In genomic region chr11:58954170-58954419, GRCm38 (mm10) we compare ENCODE assay signal across 9 mouse cellular contexts. TPM values are rescaled to one million over a fixed set of nuclear protein-coding genes. Genes with fewer than 3 reads are reported as not detected.
DNase-seq lines count a peak whose midpoint lies in the region; ATAC-seq and TF ChIP-seq lines count a peak whose summit lies in the region.
"Not testable (repeated sequence)": the region's sequence is repeated elsewhere in the genome, so short reads cannot be mapped to it uniquely, and the experiment has no call there.
"Had no signal": no experiment of that assay in that cellular context is flagged by ENCODE, and none has a peak within 500 bp of the region (broad histone marks: within the 10 kb centered on the region; RNA-seq: fewer than 3 reads in every experiment).

No protein-coding gene starts in this region.

- intact Hi-C loops in gastrocnemius, adult 2 months (cut with DNase I), result not testable (repeated sequence)

- H3K27ac ChIP-seq in ES-Bruce4 (ENCODE audit: insufficient read depth, low read length), result 0 out of 2 replicates have a peak overlapping the region, but pooled peaks have one; percentile 23
- H3K27ac ChIP-seq in embryonic facial prominence, embryonic 12.5 days, result peak overlapping the region; percentile 98
- peak overlapping the region; percentile 99 for H3K27ac ChIP-seq in gastrocnemius, adult 2 months
- peak overlapping the region; percentile 100 for H3K27ac ChIP-seq in hindbrain, embryonic 13.5 days
- peak overlapping the region; percentile 97 for H3K27ac ChIP-seq in kidney, postnatal 0 days
- peak overlapping the region; percentile 100 for H3K27ac ChIP-seq in liver, embryonic 15.5 days (replicated peaks)
- peak overlapping the region; percentile 99 for H3K27ac ChIP-seq in midbrain, embryonic 14.5 days (replicated peaks; ENCODE audit: low read depth, low read length)
- peak overlapping the region; percentile 67 for H3K27ac ChIP-seq in small intestine, adult 2 months (ENCODE audit: insufficient read depth, low read depth, low read length)

- H3K4me1 ChIP-seq in ES-Bruce4 (ENCODE audit: control insufficient read depth, insufficient read depth, low read length); small intestine, adult 2 months (ENCODE audit: control insufficient read depth, insufficient read depth, insufficient read length, low read length): not testable (repeated sequence)
- H3K4me1 ChIP-seq in embryonic facial prominence, embryonic 12.5 days, result peaks cover 24% of the 10 kb centered on the region
- peaks cover 56% of the 10 kb centered on the region for H3K4me1 ChIP-seq in hindbrain, embryonic 13.5 days (replicated peaks)
- peaks cover 10% of the 10 kb centered on the region; the same call in 1 of the 2 replicates for H3K4me1 ChIP-seq in kidney, postnatal 0 days (replicated peaks; ENCODE audit: insufficient read depth, low read length)
- peaks cover 55% of the 10 kb centered on the region for H3K4me1 ChIP-seq in liver, embryonic 15.5 days (replicated peaks)
- H3K4me1 ChIP-seq in midbrain, embryonic 14.5 days (ENCODE audit: control insufficient read depth, insufficient read depth, low read length), result peaks cover 42% of the 10 kb centered on the region

- H3K9me3 ChIP-seq in ES-Bruce4 (replicated peaks; ENCODE audit: control insufficient read depth, insufficient read depth, low read length, poor library complexity, severe bottlenecking); embryonic facial prominence, embryonic 12.5 days; hindbrain, embryonic 13.5 days; kidney, postnatal 0 days (replicated peaks; ENCODE audit: low read length); liver, embryonic 15.5 days (replicated peaks); midbrain, embryonic 14.5 days (ENCODE audit: control insufficient read depth, low read length): not testable (repeated sequence)

- not testable (repeated sequence) for TF ChIP-seq CTCF in ES-Bruce4 (IDR thresholded peaks at IDR 0.05; ENCODE audit: low read depth, low read length); gastrocnemius, adult 2 months (IDR thresholded peaks at IDR 0.05); kidney, postnatal 0 days (IDR thresholded peaks at IDR 0.05; ENCODE audit: low read depth); small intestine, adult 2 months (IDR thresholded peaks at IDR 0.05; ENCODE audit: extremely low read depth, insufficient read length, insufficient replicate concordance, low read depth, low read length)

- WGBS in embryonic facial prominence, embryonic 12.5 days, result under 1% methylated on average over 17 of the region's 17 CpGs
- 0% methylated on average over 17 of the region's 17 CpGs for WGBS in hindbrain, embryonic 13.5 days
- 0% methylated on average over 11 of the region's 17 CpGs for WGBS in kidney, postnatal 0 days
- WGBS in liver, embryonic 15.5 days (ENCODE audit: insufficient replicate concordance), result under 1% methylated on average over 17 of the region's 17 CpGs
- 0% methylated on average over 17 of the region's 17 CpGs for WGBS in midbrain, embryonic 14.5 days
- under 1% methylated on average over 17 of the region's 17 CpGs for WGBS in small intestine, adult 2 months

- H3K4me3 ChIP-seq in ES-Bruce4 (ENCODE audit: low read depth, low read length), result peak overlapping the region; percentile 67
- peak overlapping the region; percentile 89 for H3K4me3 ChIP-seq in embryonic facial prominence, embryonic 12.5 days
- H3K4me3 ChIP-seq in gastrocnemius, adult 2 months, result peak overlapping the region; percentile 97
- peak overlapping the region; percentile 96 for H3K4me3 ChIP-seq in hindbrain, embryonic 13.5 days
- peak overlapping the region; percentile 76 for H3K4me3 ChIP-seq in kidney, postnatal 0 days (replicated peaks; ENCODE audit: low read depth, low read length)
- peak overlapping the region; percentile 75 for H3K4me3 ChIP-seq in liver, embryonic 15.5 days (replicated peaks)
- H3K4me3 ChIP-seq in midbrain, embryonic 14.5 days (replicated peaks; ENCODE audit: low read depth, low read length), result peak overlapping the region; percentile 53
- H3K4me3 ChIP-seq in small intestine, adult 2 months (ENCODE audit: low read depth, low read length), result peak overlapping the region; percentile 71

- TF ChIP-seq EP300 in ES-Bruce4 (IDR thresholded peaks at IDR 0.05; ENCODE audit: insufficient read depth, low read depth, low read length), result not testable (repeated sequence)

- peak overlapping the region; percentile 42 for H3K9ac ChIP-seq in ES-Bruce4 (ENCODE audit: low read depth, poor library complexity, severe bottlenecking)
- H3K9ac ChIP-seq in embryonic facial prominence, embryonic 12.5 days, result peak overlapping the region; percentile 72
- H3K9ac ChIP-seq in hindbrain, embryonic 13.5 days, result peak overlapping the region; percentile 97
- peak overlapping the region; percentile 56; the same call in 1 of the 2 replicates for H3K9ac ChIP-seq in kidney, postnatal 0 days (ENCODE audit: low read depth, low read length)
- peak overlapping the region; percentile 80 for H3K9ac ChIP-seq in liver, embryonic 15.5 days
- H3K9ac ChIP-seq in midbrain, embryonic 14.5 days (replicated peaks; ENCODE audit: low read length), result peak overlapping the region; percentile 93

- not testable (repeated sequence) for ATAC-seq in embryonic facial prominence, embryonic 12.5 days (ENCODE audit: insufficient number of reproducible peaks, insufficient read depth, low FRiP score, low TSS enrichment); hindbrain, embryonic 13.5 days (ENCODE audit: low FRiP score); midbrain, embryonic 14.5 days (ENCODE audit: low FRiP score, low TSS enrichment)
- ATAC-seq in kidney, postnatal 0 days (replicated peaks; ENCODE audit: low FRiP score, low read depth), result peak; percentile 15; the same call in 1 of the 2 replicates
- peak; percentile 38 for ATAC-seq in liver, embryonic 15.5 days (ENCODE audit: insufficient read depth)

- H3K36me3 ChIP-seq in ES-Bruce4 (ENCODE audit: control insufficient read depth, insufficient read depth, low read length, poor library complexity, severe bottlenecking); embryonic facial prominence, embryonic 12.5 days; hindbrain, embryonic 13.5 days; kidney, postnatal 0 days (ENCODE audit: insufficient read depth, low read length); small intestine, adult 2 months (ENCODE audit: control insufficient read depth, insufficient read depth, low read length): not testable (repeated sequence)
- H3K36me3 ChIP-seq in liver, embryonic 15.5 days (replicated peaks), result peaks cover 28% of the 10 kb centered on the region
- peaks cover 11% of the 10 kb centered on the region for H3K36me3 ChIP-seq in midbrain, embryonic 14.5 days (ENCODE audit: control insufficient read depth, insufficient read depth, low read length)

- not testable (repeated sequence) for TF ChIP-seq POLR2A in ES-Bruce4 (IDR thresholded peaks at IDR 0.05; ENCODE audit: insufficient read depth, low read length); small intestine, adult 2 months (IDR thresholded peaks at IDR 0.05; ENCODE audit: low read depth, low read length)

- peak overlapping the region; percentile 90 for H3K4me2 ChIP-seq in embryonic facial prominence, embryonic 12.5 days (replicated peaks)
- H3K4me2 ChIP-seq in hindbrain, embryonic 13.5 days, result peak overlapping the region; percentile 91
- peak overlapping the region; percentile 66 for H3K4me2 ChIP-seq in kidney, postnatal 0 days (ENCODE audit: low read length)
- peak overlapping the region; percentile 95 for H3K4me2 ChIP-seq in liver, embryonic 15.5 days
- H3K4me2 ChIP-seq in midbrain, embryonic 14.5 days (ENCODE audit: low read length), result peak overlapping the region; percentile 64

- H3K27me3 ChIP-seq in ES-Bruce4 (ENCODE audit: control insufficient read depth, insufficient read depth, low read length, poor library complexity, severe bottlenecking); embryonic facial prominence, embryonic 12.5 days; hindbrain, embryonic 13.5 days; kidney, postnatal 0 days (ENCODE audit: insufficient read depth, low read length); midbrain, embryonic 14.5 days (ENCODE audit: control insufficient read depth, insufficient read depth, low read length): not testable (repeated sequence)
- peaks cover 32% of the 10 kb centered on the region for H3K27me3 ChIP-seq in liver, embryonic 15.5 days
- H3K27me3 ChIP-seq in small intestine, adult 2 months (ENCODE audit: control insufficient read depth, insufficient read depth, low read length), result peaks cover 12% of the 10 kb centered on the region

- DNase-seq in gastrocnemius, adult 2 months, result peak; percentile 49
- DNase-seq in kidney, postnatal 0 days (ENCODE audit: low spot score); midbrain, embryonic 14.5 days: not testable (repeated sequence)

RNA-seq across cellular contexts. Expression of gene Hist3h2a, which starts 0.4 kb away (rescaled TPM):
- polyA plus RNA-seq in ES-Bruce4 (2011; ENCODE audit: insufficient read depth, insufficient read length, low read depth, missing spikeins), result 2.9 and 3.7 TPM in 2 replicates
- polyA plus RNA-seq in embryonic facial prominence, embryonic 12.5 days (2016; fragmentation: Nextera tagmentation; extraction: Ambion mirVana), result 36.3 and 40.0 TPM in 2 replicates
- total RNA-seq in gastrocnemius, adult 2 months (2021), result 10 to 100 TPM; 10.5 to 11.3 TPM
- polyA plus RNA-seq in hindbrain, embryonic 13.5 days (2015; fragmentation: Nextera tagmentation; extraction: Ambion mirVana), result 138 and 142 TPM in 2 replicates
- 40.9 and 41.2 TPM in 2 replicates for polyA plus RNA-seq in kidney, postnatal 0 days (2015; fragmentation: Nextera tagmentation; extraction: Ambion mirVana)
- polyA plus RNA-seq in liver, embryonic 15.5 days (2015; fragmentation: Nextera tagmentation; extraction: Ambion mirVana), result 16.1 and 16.4 TPM in 2 replicates
- polyA plus RNA-seq in midbrain, embryonic 14.5 days (2014; fragmentation: Nextera tagmentation; extraction: Ambion mirVana), result 129 and 130 TPM in 2 replicates
- 5.2 and 12.1 TPM in 2 replicates for polyA plus RNA-seq in small intestine, adult 2 months (2012; rRNA removed)

RNA-seq across cellular contexts. Expression of gene Trim17, which starts 0.4 kb away (rescaled TPM):
- not detected in 2 replicates for polyA plus RNA-seq in ES-Bruce4 (2011; ENCODE audit: insufficient read depth, insufficient read length, low read depth, missing spikeins)
- polyA plus RNA-seq in embryonic facial prominence, embryonic 12.5 days (2016; fragmentation: Nextera tagmentation; extraction: Ambion mirVana), result 0.51 and 0.55 TPM in 2 replicates
- total RNA-seq in gastrocnemius, adult 2 months (2021), result under 1 TPM; 0.08 to 0.33 TPM
- polyA plus RNA-seq in hindbrain, embryonic 13.5 days (2015; fragmentation: Nextera tagmentation; extraction: Ambion mirVana), result 1.6 TPM in 2 replicates
- polyA plus RNA-seq in kidney, postnatal 0 days (2015; fragmentation: Nextera tagmentation; extraction: Ambion mirVana), result 0.32 and 0.37 TPM in 2 replicates
- polyA plus RNA-seq in liver, embryonic 15.5 days (2015; fragmentation: Nextera tagmentation; extraction: Ambion mirVana), result 0.06 and 0.14 TPM in 2 replicates
- polyA plus RNA-seq in midbrain, embryonic 14.5 days (2014; fragmentation: Nextera tagmentation; extraction: Ambion mirVana), result 1.1 and 1.3 TPM in 2 replicates
- 0.08 TPM in 1 of 2 replicates, not detected in the other for polyA plus RNA-seq in small intestine, adult 2 months (2012; rRNA removed)
- total RNA-seq: granulocyte monocyte progenitor cell, adult 5-6 weeks had no signal

RNA-seq across cellular contexts. Expression of gene Hist3h2ba, which starts 5.4 kb away (rescaled TPM):
- 7.7 and 8.0 TPM in 2 replicates for polyA plus RNA-seq in ES-Bruce4 (2011; ENCODE audit: insufficient read depth, insufficient read length, low read depth, missing spikeins)
- 52.7 and 70.4 TPM in 2 replicates for polyA plus RNA-seq in embryonic facial prominence, embryonic 12.5 days (2016; fragmentation: Nextera tagmentation; extraction: Ambion mirVana)
- total RNA-seq in gastrocnemius, adult 2 months (2021), result not detected
- 285 and 298 TPM in 2 replicates for polyA plus RNA-seq in hindbrain, embryonic 13.5 days (2015; fragmentation: Nextera tagmentation; extraction: Ambion mirVana)
- 43.9 and 45.8 TPM in 2 replicates for polyA plus RNA-seq in kidney, postnatal 0 days (2015; fragmentation: Nextera tagmentation; extraction: Ambion mirVana)
- polyA plus RNA-seq in liver, embryonic 15.5 days (2015; fragmentation: Nextera tagmentation; extraction: Ambion mirVana), result 9.2 and 9.6 TPM in 2 replicates
- 239 and 784 TPM in 2 replicates for polyA plus RNA-seq in midbrain, embryonic 14.5 days (2014; fragmentation: Nextera tagmentation; extraction: Ambion mirVana)
- 1.7 and 3.8 TPM in 2 replicates for polyA plus RNA-seq in small intestine, adult 2 months (2012; rRNA removed)

RNA-seq across cellular contexts. Expression of gene Rnf187, which starts 15.4 kb away (rescaled TPM):
- 104 and 105 TPM in 2 replicates for polyA plus RNA-seq in ES-Bruce4 (2011; ENCODE audit: insufficient read depth, insufficient read length, low read depth, missing spikeins)
- 366 and 374 TPM in 2 replicates for polyA plus RNA-seq in embryonic facial prominence, embryonic 12.5 days (2016; fragmentation: Nextera tagmentation; extraction: Ambion mirVana)
- 100 to 1,000 TPM in 1 of 2 experiments, 10 to 100 TPM in 1; 95.2 to 101 TPM for total RNA-seq in gastrocnemius, adult 2 months (2021)
- polyA plus RNA-seq in hindbrain, embryonic 13.5 days (2015; fragmentation: Nextera tagmentation; extraction: Ambion mirVana), result 522 and 540 TPM in 2 replicates
- 238 and 249 TPM in 2 replicates for polyA plus RNA-seq in kidney, postnatal 0 days (2015; fragmentation: Nextera tagmentation; extraction: Ambion mirVana)
- 111 and 117 TPM in 2 replicates for polyA plus RNA-seq in liver, embryonic 15.5 days (2015; fragmentation: Nextera tagmentation; extraction: Ambion mirVana)
- polyA plus RNA-seq in midbrain, embryonic 14.5 days (2014; fragmentation: Nextera tagmentation; extraction: Ambion mirVana), result 641 and 678 TPM in 2 replicates
- 87.9 and 160 TPM in 2 replicates for polyA plus RNA-seq in small intestine, adult 2 months (2012; rRNA removed)

RNA-seq across cellular contexts. Expression of gene Trim11, which starts 23.8 kb away (rescaled TPM):
- 22.5 and 25.6 TPM in 2 replicates for polyA plus RNA-seq in ES-Bruce4 (2011; ENCODE audit: insufficient read depth, insufficient read length, low read depth, missing spikeins)
- polyA plus RNA-seq in embryonic facial prominence, embryonic 12.5 days (2016; fragmentation: Nextera tagmentation; extraction: Ambion mirVana), result 22.7 and 23.3 TPM in 2 replicates
- total RNA-seq in gastrocnemius, adult 2 months (2021), result 1 to 10 TPM; 7.2 to 7.9 TPM
- 20.8 and 21.8 TPM in 2 replicates for polyA plus RNA-seq in hindbrain, embryonic 13.5 days (2015; fragmentation: Nextera tagmentation; extraction: Ambion mirVana)
- 16.3 and 16.7 TPM in 2 replicates for polyA plus RNA-seq in kidney, postnatal 0 days (2015; fragmentation: Nextera tagmentation; extraction: Ambion mirVana)
- polyA plus RNA-seq in liver, embryonic 15.5 days (2015; fragmentation: Nextera tagmentation; extraction: Ambion mirVana), result 8.6 and 9.1 TPM in 2 replicates
- 18.6 and 20.8 TPM in 2 replicates for polyA plus RNA-seq in midbrain, embryonic 14.5 days (2014; fragmentation: Nextera tagmentation; extraction: Ambion mirVana)
- 15.4 and 22.6 TPM in 2 replicates for polyA plus RNA-seq in small intestine, adult 2 months (2012; rRNA removed)

Comparison
In these comparisons a context has a peak if more than half of its experiments do, and no peak if none do; other contexts are left out.
1. H3K27ac ChIP-seq: peak in every context shown above with its lines; median percentile 100 in hindbrain, embryonic 13.5 days; 100 in liver, embryonic 15.5 days; 99 in gastrocnemius, adult 2 months; 99 in midbrain, embryonic 14.5 days; 98 in embryonic facial prominence, embryonic 12.5 days; 97 in kidney, postnatal 0 days; 67 in small intestine, adult 2 months; 23 in ES-Bruce4.
2. H3K9ac ChIP-seq: peak in every context shown above with its lines; median percentile 97 in hindbrain, embryonic 13.5 days; 93 in midbrain, embryonic 14.5 days; 80 in liver, embryonic 15.5 days; 72 in embryonic facial prominence, embryonic 12.5 days; 56 in kidney, postnatal 0 days; 42 in ES-Bruce4.